Mouse (Mus musculus) bone marrow macrophage, adult 2 months (primary cell): ENCODE measurements around the gene Smim1. TPM values are rescaled to one million over a fixed set of nuclear protein-coding genes. Genes with fewer than 3 reads are reported as not detected.

ENCODE experiments used
- H3K27ac ChIP-seq: 2 replicates; pipeline ENCODE4 v1.5.1; 2012; ENCODE audit warnings: low read depth, low read length; ENCODE audit not compliant: insufficient read depth
- H3K4me1 ChIP-seq: 2 replicates; pipeline ENCODE4 v1.6.1; 2012; ENCODE audit warnings: low read length; ENCODE audit not compliant: control insufficient read depth, insufficient read depth
- H3K4me3 ChIP-seq: 2 replicates; pipeline ENCODE4 v1.5.1; 2012; ENCODE audit warnings: mild to moderate bottlenecking, low read length, moderate library complexity; ENCODE audit not compliant: insufficient read depth
- CTCF ChIP-seq: IDR thresholded peaks from 2 replicates; pipeline ENCODE4 v1.5.1; 2012; ENCODE audit warnings: low read depth, mild to moderate bottlenecking, low read length, moderate library complexity
- POLR2A ChIP-seq: IDR thresholded peaks from 2 replicates; pipeline ENCODE4 v1.6.1; 2012; ENCODE audit warnings: mild to moderate bottlenecking, low read depth, low read length, borderline replicate concordance
- polyA plus RNA-seq: library from polyadenylated mRNA; stranded (reverse); fragments of >200 nt; gene quantifications from 2 replicates; pipeline ENCODE4 v1.2.4, GENCODE M21; 2012; ENCODE audit not compliant: missing spikeins, insufficient read depth, insufficient read length

Gene Smim1
- polyA plus RNA-seq, result 0.70 TPM in 1 of 2 replicates, not detected in the other

- H3K4me1 ChIP-seq, result no peaks in the 10 kb centered on the region
- TF ChIP-seq POLR2A (no peak), CTCF (0 out of 2 replicates have a peak, but pooled peaks have one; percentile 12)
- H3K4me3 ChIP-seq, result peak within 1 kb of the TSS; percentile 25
- no peak within 1 kb of the TSS for H3K27ac ChIP-seq
These were observed at the start of gene Smim1 for GRCm38 (mm10) chr4:154025641-154026440. Gene Smim1, minus strand, starts transcription at chr4:154026230.

- Histone ChIP-seq H3K4me3 (no peak overlapping the region), H3K27ac (no peak overlapping the region), H3K4me1 (no peaks in the 10 kb centered on the region)
- no peak for TF ChIP-seq POLR2A
- no peak for TF ChIP-seq CTCF
These were observed 45.9 kb upstream of the Smim1 start for GRCm38 (mm10) chr4:154071941-154072340.

GRCm38 (mm10) chr4:154071521-154071920 is 45.5 kb upstream of the Smim1 start:
- H3K4me3 ChIP-seq, result no peak overlapping the region

GRCm38 (mm10) chr4:154070896-154071295 is 44.9 kb upstream of the Smim1 start:
- Histone ChIP-seq H3K4me1 (no peaks in the 10 kb centered on the region), H3K4me3 (no peak overlapping the region), H3K27ac (no peak overlapping the region)
- TF ChIP-seq CTCF (no peak), POLR2A (no peak)

More at GRCm38 (mm10) chr4:154071521-154071920, 45.5 kb upstream of the Smim1 start:
- Histone ChIP-seq H3K27ac (no peak overlapping the region), H3K4me1 (no peaks in the 10 kb centered on the region)
- TF ChIP-seq CTCF (no peak), POLR2A (no peak)

GRCm38 (mm10) chr4:154064827-154065773 is 39.1 kb upstream of the Smim1 start:
- Histone ChIP-seq H3K27ac (no peak overlapping the region), H3K4me1 (no peaks in the 10 kb centered on the region), H3K4me3 (no peak overlapping the region)
- TF ChIP-seq POLR2A, result no peak
- TF ChIP-seq CTCF, result no peak

- Histone ChIP-seq H3K4me3 (no peak overlapping the region), H3K4me1 (no peaks in the 10 kb centered on the region), H3K27ac (no peak overlapping the region)
- no peak for TF ChIP-seq POLR2A
- TF ChIP-seq CTCF, result no peak
These were observed 31.7 kb upstream of the Smim1 start for GRCm38 (mm10) chr4:154057696-154058095.

- Histone ChIP-seq H3K4me3 (no peak overlapping the region), H3K27ac (no peak overlapping the region), H3K4me1 (no peaks in the 10 kb centered on the region)
- TF ChIP-seq CTCF, result no peak
- TF ChIP-seq POLR2A, result no peak
These were observed 30.6 kb upstream of the Smim1 start for GRCm38 (mm10) chr4:154056661-154057060.

- TF ChIP-seq CTCF (no peak), POLR2A (no peak)
- Histone ChIP-seq H3K27ac (no peak overlapping the region), H3K4me1 (no peaks in the 10 kb centered on the region), H3K4me3 (no peak overlapping the region)
These were observed 30.0 kb upstream of the Smim1 start for GRCm38 (mm10) chr4:154056046-154056445.

- no peak overlapping the region for H3K27ac ChIP-seq
- TF ChIP-seq CTCF (no peak), POLR2A (no peak)
- H3K4me1 ChIP-seq, result no peaks in the 10 kb centered on the region
- no peak overlapping the region for H3K4me3 ChIP-seq
These were observed 29.5 kb upstream of the Smim1 start for GRCm38 (mm10) chr4:154055482-154055881.

- no peaks in the 10 kb centered on the region for H3K4me1 ChIP-seq
- H3K27ac ChIP-seq, result no peak overlapping the region
- H3K4me3 ChIP-seq, result no peak overlapping the region
- TF ChIP-seq POLR2A (no peak), CTCF (no peak)
These were observed 27.0 kb upstream of the Smim1 start for GRCm38 (mm10) chr4:154053065-154053464.
